Mouse (Mus musculus) spleen, adult 2 months (tissue): ENCODE data around the gene Smyd3.

ENCODE experiments used
- CTCF ChIP-seq: fragments of 200-500 bp; IDR thresholded peaks from 2 replicates; pipeline ENCODE4 v1.5.1; 2011; ENCODE audit warnings: mild to moderate bottlenecking, inconsistent platforms; ENCODE audit not compliant: insufficient read depth, insufficient read length, insufficient replicate concordance; ENCODE audit errors: extremely low read depth
- POLR2A ChIP-seq: fragments of 200-500 bp; IDR thresholded peaks from 2 replicates; pipeline ENCODE4 v1.6.1; 2011; ENCODE audit warnings: low read depth, low read length, inconsistent platforms

DNA sequence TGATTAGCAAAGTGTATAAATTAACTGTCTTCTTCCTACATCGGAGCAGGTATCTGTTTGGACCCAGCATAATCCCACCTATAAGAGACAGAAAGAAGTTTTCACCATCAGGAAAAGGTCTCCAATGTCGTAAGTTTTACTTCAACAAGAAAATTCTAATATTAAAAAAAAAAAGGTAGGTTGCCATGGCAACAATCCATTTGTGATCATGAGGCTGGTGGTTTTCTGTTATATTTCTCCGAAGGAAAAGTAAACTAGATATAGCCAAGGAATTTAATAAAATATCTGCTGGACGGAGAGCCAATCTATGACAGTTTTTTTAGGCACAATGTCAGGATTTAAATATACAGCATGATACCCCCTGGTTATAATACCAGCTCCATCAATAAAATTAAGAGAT, 142.9 kb downstream of the Smyd3 start:
- TF ChIP-seq CTCF (no peak), POLR2A (no peak)
